Mouse (Mus musculus): ENCODE measurements at regions not wholly inside any gene's neighbourhood (a gene's known extent, or its start where the extent isn't known, plus 50 kb on each side); places are given as distances from the start of the nearest gene placed in this dataset.

GRCm38 (mm10) chr9:116331406-116331805 lies 156.2 kb upstream of the Tgfbr2 start:
- intact Hi-C loops (cut with DNase I) = no loop called here
- 67% methylated on average over 2 of the region's 2 CpGs for WGBS

GRCm38 (mm10) chr9:116330796-116331195 lies 155.6 kb upstream of the Tgfbr2 start:
- Histone ChIP-seq H3K9ac (ENCODE audit: low read depth, low read length) (no peak overlapping the region), H3K79me2 (replicated peaks; ENCODE audit: control insufficient read depth, insufficient read depth, low read length) (no peaks in the 10 kb centered on the region), H3K27me3 (ENCODE audit: control insufficient read depth, insufficient read depth, low read length) (no peaks in the 10 kb centered on the region), H3K27ac (no peak overlapping the region), H3K4me1 (ENCODE audit: control insufficient read depth, insufficient read depth, low read length) (peaks cover 9% of the 10 kb centered on the region), H3K4me3 (no peak overlapping the region), H3K36me3 (ENCODE audit: control insufficient read depth, insufficient read depth, low read length) (peaks cover 3% of the 10 kb centered on the region)
- TF ChIP-seq CTCF (IDR thresholded peaks at IDR 0.05) (peak; percentile 33), EP300 (IDR thresholded peaks at IDR 0.05; ENCODE audit: insufficient read depth, low read depth, low read length) (no peak), POLR2A (IDR thresholded peaks at IDR 0.05; ENCODE audit: insufficient read depth, low read depth, low read length) (no peak)
- WGBS = 57% methylated on average over 5 of the region's 5 CpGs
- DNase-seq = no peak
- intact Hi-C loops (cut with DNase I) = no loop called here

More at GRCm38 (mm10) chr9:116331406-116331805, 156.2 kb upstream of the Tgfbr2 start:
- Histone ChIP-seq H3K4me1 (ENCODE audit: control insufficient read depth, insufficient read depth, low read length) (peaks cover 9% of the 10 kb centered on the region), H3K4me3 (no peak overlapping the region), H3K79me2 (replicated peaks; ENCODE audit: control insufficient read depth, insufficient read depth, low read length) (no peaks in the 10 kb centered on the region), H3K9ac (ENCODE audit: low read depth, low read length) (no peak overlapping the region), H3K36me3 (ENCODE audit: control insufficient read depth, insufficient read depth, low read length) (peaks cover 3% of the 10 kb centered on the region), H3K27ac (no peak overlapping the region), H3K27me3 (ENCODE audit: control insufficient read depth, insufficient read depth, low read length) (no peaks in the 10 kb centered on the region)
- no peak for TF ChIP-seq POLR2A (IDR thresholded peaks at IDR 0.05; ENCODE audit: insufficient read depth, low read depth, low read length)
- no peak for TF ChIP-seq EP300 (IDR thresholded peaks at IDR 0.05; ENCODE audit: insufficient read depth, low read depth, low read length)
- TF ChIP-seq CTCF (IDR thresholded peaks at IDR 0.05) = no peak
- DNase-seq = no peak

DNA sequence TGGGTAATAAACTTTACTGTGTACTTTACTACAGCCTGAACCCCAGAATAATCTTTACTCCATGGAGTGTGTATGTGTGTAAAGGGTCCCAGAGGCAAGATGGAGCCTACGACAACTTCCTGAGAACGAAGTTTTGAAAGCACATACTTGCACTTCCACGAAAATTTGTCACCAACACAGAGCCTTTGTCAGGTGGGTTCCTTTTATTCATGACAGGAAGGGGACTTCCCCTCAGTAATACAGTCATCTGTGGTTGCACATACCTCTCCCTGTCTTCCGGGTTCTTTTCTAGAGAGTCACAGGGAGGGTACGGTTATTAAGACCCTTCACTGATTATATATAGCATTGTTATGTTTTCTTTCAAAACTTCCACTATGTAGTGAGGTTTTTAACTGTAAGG lies 154.0 kb upstream of the Tgfbr2 start:
- no peaks in the 10 kb centered on the region for H3K27me3 ChIP-seq (ENCODE audit: control insufficient read depth, insufficient read depth, low read length)
- intact Hi-C loops (cut with DNase I) = loop anchor here (5.0 kb wide), 1 partner anchor 102 kb away; no protein-coding TSS in a partner anchor
- WGBS = 63% methylated on average over 5 of the region's 5 CpGs

GRCm38 (mm10) chr9:116328201-116328600 lies 153.0 kb upstream of the Tgfbr2 start:
- TF ChIP-seq EP300 (IDR thresholded peaks at IDR 0.05; ENCODE audit: insufficient read depth, low read depth, low read length) (0 out of 2 replicates have a peak, but pooled peaks have one; percentile 25), POLR2A (IDR thresholded peaks at IDR 0.05; ENCODE audit: insufficient read depth, low read depth, low read length) (0 out of 2 replicates have a peak, but pooled peaks have one; percentile 13), CTCF (IDR thresholded peaks at IDR 0.05) (no peak)
- no peak overlapping the region for H3K9ac ChIP-seq (ENCODE audit: low read depth, low read length)
- 30% methylated on average over 3 of the region's 3 CpGs for WGBS
- peaks cover 13% of the 10 kb centered on the region for H3K4me1 ChIP-seq (ENCODE audit: control insufficient read depth, insufficient read depth, low read length)
- intact Hi-C loops (cut with DNase I) = loop anchor here (5.0 kb wide), 1 partner anchor 101 kb away; no protein-coding TSS in a partner anchor
- H3K36me3 ChIP-seq (ENCODE audit: control insufficient read depth, insufficient read depth, low read length) = peaks cover 3% of the 10 kb centered on the region
- no peaks in the 10 kb centered on the region for H3K27me3 ChIP-seq (ENCODE audit: control insufficient read depth, insufficient read depth, low read length)
- H3K4me3 ChIP-seq = no peak overlapping the region
- DNase-seq = peak; percentile 51 to 53
- no peaks in the 10 kb centered on the region for H3K79me2 ChIP-seq (replicated peaks; ENCODE audit: control insufficient read depth, insufficient read depth, low read length)
- peak overlapping the region; percentile 55 for H3K27ac ChIP-seq

More for the DNA sequence above, 154.0 kb upstream of the Tgfbr2 start:
- peak overlapping the region; percentile 53 for H3K27ac ChIP-seq
- DNase-seq = no peak
- H3K9ac ChIP-seq (ENCODE audit: low read depth, low read length) = no peak overlapping the region
- TF ChIP-seq EP300 (IDR thresholded peaks at IDR 0.05; ENCODE audit: insufficient read depth, low read depth, low read length) (no peak), POLR2A (IDR thresholded peaks at IDR 0.05; ENCODE audit: insufficient read depth, low read depth, low read length) (no peak), CTCF (IDR thresholded peaks at IDR 0.05) (no peak)
- H3K4me3 ChIP-seq = no peak overlapping the region
- H3K79me2 ChIP-seq (replicated peaks; ENCODE audit: control insufficient read depth, insufficient read depth, low read length) = no peaks in the 10 kb centered on the region
- H3K4me1 ChIP-seq (ENCODE audit: control insufficient read depth, insufficient read depth, low read length) = peaks cover 12% of the 10 kb centered on the region
- H3K36me3 ChIP-seq (ENCODE audit: control insufficient read depth, insufficient read depth, low read length) = peaks cover 3% of the 10 kb centered on the region

- no peaks in the 10 kb centered on the region for H3K27me3 ChIP-seq (ENCODE audit: control insufficient read depth, insufficient read depth, low read length)
- DNase-seq = no peak
- no peak for TF ChIP-seq CTCF (IDR thresholded peaks at IDR 0.05)
- TF ChIP-seq POLR2A (IDR thresholded peaks at IDR 0.05; ENCODE audit: insufficient read depth, low read depth, low read length) = no peak
- no peak for TF ChIP-seq EP300 (IDR thresholded peaks at IDR 0.05; ENCODE audit: insufficient read depth, low read depth, low read length)
- H3K79me2 ChIP-seq (replicated peaks; ENCODE audit: control insufficient read depth, insufficient read depth, low read length) = no peaks in the 10 kb centered on the region
- 89% methylated on average over 2 of the region's 2 CpGs for WGBS
- intact Hi-C loops (cut with DNase I) = loop anchor here (5.0 kb wide), 1 partner anchor 100 kb away; no protein-coding TSS in a partner anchor
- no peak overlapping the region for H3K27ac ChIP-seq
- H3K36me3 ChIP-seq (ENCODE audit: control insufficient read depth, insufficient read depth, low read length) = peaks cover 3% of the 10 kb centered on the region
- peaks cover 13% of the 10 kb centered on the region for H3K4me1 ChIP-seq (ENCODE audit: control insufficient read depth, insufficient read depth, low read length)
- no peak overlapping the region for H3K4me3 ChIP-seq
- H3K9ac ChIP-seq (ENCODE audit: low read depth, low read length) = no peak overlapping the region
Measured at GRCm38 (mm10) chr9:116327080-116327479, 151.9 kb upstream of the Tgfbr2 start.

GRCm38 (mm10) chr9:116324971-116325370 lies 149.8 kb upstream of the Tgfbr2 start:
- no peak overlapping the region for H3K9ac ChIP-seq (ENCODE audit: low read depth, low read length)
- H3K27ac ChIP-seq = peak overlapping the region; percentile 66
- H3K27me3 ChIP-seq (ENCODE audit: control insufficient read depth, insufficient read depth, low read length) = no peaks in the 10 kb centered on the region
- TF ChIP-seq POLR2A (IDR thresholded peaks at IDR 0.05; ENCODE audit: insufficient read depth, low read depth, low read length) (no peak), EP300 (IDR thresholded peaks at IDR 0.05; ENCODE audit: insufficient read depth, low read depth, low read length) (no peak), CTCF (IDR thresholded peaks at IDR 0.05) (no peak)
- peaks cover 20% of the 10 kb centered on the region for H3K4me1 ChIP-seq (ENCODE audit: control insufficient read depth, insufficient read depth, low read length)
- peaks cover 3% of the 10 kb centered on the region for H3K36me3 ChIP-seq (ENCODE audit: control insufficient read depth, insufficient read depth, low read length)
- intact Hi-C loops (cut with DNase I) = loop anchor here (5.0 kb wide), 3 partner anchors 43 to 238 kb away; no protein-coding TSS in a partner anchor
- DNase-seq = no peak
- no peaks in the 10 kb centered on the region for H3K79me2 ChIP-seq (replicated peaks; ENCODE audit: control insufficient read depth, insufficient read depth, low read length)
- WGBS = 44% methylated on average over 4 of the region's 4 CpGs
- no peak overlapping the region for H3K4me3 ChIP-seq

Measured in heart, adult 2 months (tissue).